Mouse (Mus musculus) heart, embryonic 15.5 days (tissue): ENCODE measurements around the gene Fam155a. TPM values are rescaled to one million over a fixed set of nuclear protein-coding genes. Genes with fewer than 3 reads are reported as not detected.

Source experiments
- ATAC-seq: fragments of 200-750 bp; cut with Nextera tagmentation; replicated peaks from 2 replicates; pipeline ENCODE4 v1.8.0; 2017; ENCODE audit warnings: low read depth, moderate TSS enrichment; ENCODE audit not compliant: insufficient number of reproducible peaks, insufficient read depth, low FRiP score
- H3K27ac ChIP-seq: fragments of 300-500 bp; sonication (generic); 2 replicates; pipeline ENCODE4 v1.5.1; 2015; ENCODE audit warnings: mild to moderate bottlenecking, inconsistent platforms
- H3K27me3 ChIP-seq: fragments of 300-500 bp; sonication (generic); 2 replicates; pipeline ENCODE4 v1.6.1; 2015; ENCODE audit warnings: inconsistent platforms
- H3K36me3 ChIP-seq: fragments of 300-500 bp; sonication (generic); 2 replicates; pipeline ENCODE4 v1.6.1; 2015; ENCODE audit warnings: mild to moderate bottlenecking, inconsistent platforms
- H3K4me1 ChIP-seq: fragments of 300-500 bp; sonication (generic); replicated peaks from 2 replicates; pipeline ENCODE4 v1.6.1; 2015; ENCODE audit warnings: inconsistent platforms
- H3K4me2 ChIP-seq: fragments of 300-500 bp; sonication (generic); 2 replicates; pipeline ENCODE4 v1.6.1; 2015; ENCODE audit warnings: inconsistent platforms, mild to moderate bottlenecking, moderate library complexity
- H3K4me3 ChIP-seq: fragments of 300-500 bp; sonication (generic); 2 replicates; pipeline ENCODE4 v1.5.1; 2015; ENCODE audit warnings: mild to moderate bottlenecking, inconsistent platforms
- H3K9ac ChIP-seq: fragments of 300-500 bp; sonication (generic); 2 replicates; pipeline ENCODE4 v1.6.1; 2015; ENCODE audit warnings: mild to moderate bottlenecking, inconsistent platforms
- H3K9me3 ChIP-seq: fragments of 300-500 bp; sonication (generic); replicated peaks from 2 replicates; pipeline ENCODE4 v1.6.1; 2016; ENCODE audit warnings: inconsistent platforms
- WGBS: fragments of 180-500 bp; shearing (Covaris S2); methylation state at CpG from one replicate; pipeline ENCODE4 v1.1.7; 2015; ENCODE audit warnings: mixed read lengths; 5-methylcytosine and 5-hydroxymethylcytosine counted together
- polyA plus RNA-seq: library from polyadenylated mRNA; unstranded; fragments of >200 nt; fragmentation: Nextera tagmentation; extraction: Ambion mirVana; gene quantifications from 2 replicates; pipeline ENCODE4 v1.2.1, GENCODE M21; 2015

Gene Fam155a
- polyA plus RNA-seq, 1 experiment from 2014 or later: 0.05 TPM

DNA sequence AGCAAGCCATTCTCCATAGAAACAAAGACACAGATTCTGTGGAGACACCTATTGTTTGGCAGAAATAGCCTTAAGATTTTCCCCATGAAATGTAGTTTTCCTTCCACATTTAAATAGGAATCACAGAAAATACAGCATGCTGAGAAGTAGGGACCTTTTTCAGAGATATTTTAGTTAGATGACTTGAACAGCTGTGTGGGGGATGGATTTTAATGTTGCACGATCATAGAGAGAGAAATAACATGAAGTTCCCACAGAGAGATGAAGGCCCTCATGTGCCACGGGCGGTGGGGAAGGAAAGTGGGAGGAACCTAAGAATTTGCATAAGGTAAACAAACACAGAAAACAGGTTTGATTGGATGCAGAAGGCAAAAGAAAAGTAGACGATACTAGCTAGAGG is 518.0 kb downstream of the Fam155a start:
- H3K4me1 ChIP-seq: no peaks in the 10 kb centered on the region
- H3K4me2 ChIP-seq: no peak overlapping the region
- H3K9ac ChIP-seq: no peak overlapping the region
- no peak for ATAC-seq
- no peak overlapping the region for H3K4me3 ChIP-seq
- no peaks in the 10 kb centered on the region for H3K9me3 ChIP-seq
- no peak overlapping the region for H3K27ac ChIP-seq
- no peaks in the 10 kb centered on the region for H3K36me3 ChIP-seq
- WGBS: 65% methylated on average over 4 of the region's 4 CpGs
- no peaks in the 10 kb centered on the region for H3K27me3 ChIP-seq

- WGBS: 65% methylated on average over 17 of the region's 17 CpGs
- no peak for ATAC-seq
Measured at GRCm38 (mm10) chr8:9248109-9248821, 522.7 kb downstream of the Fam155a start.

GRCm38 (mm10) chr8:9245994-9246393 is 525.0 kb downstream of the Fam155a start:
- Histone ChIP-seq H3K4me2 (no peak overlapping the region), H3K27ac (no peak overlapping the region), H3K9me3 (no peaks in the 10 kb centered on the region), H3K9ac (no peak overlapping the region), H3K4me1 (no peaks in the 10 kb centered on the region), H3K36me3 (no peaks in the 10 kb centered on the region), H3K4me3 (no peak overlapping the region), H3K27me3 (no peaks in the 10 kb centered on the region)
- ATAC-seq: no peak
- whole genome bisulfite sequencing: 46% methylated on average over 5 of the region's 5 CpGs

More at GRCm38 (mm10) chr8:9248109-9248821, 522.7 kb downstream of the Fam155a start:
- no peak overlapping the region for H3K27ac ChIP-seq
- no peaks in the 10 kb centered on the region for H3K9me3 ChIP-seq
- no peak overlapping the region for H3K9ac ChIP-seq
- no peaks in the 10 kb centered on the region for H3K36me3 ChIP-seq
- H3K4me3 ChIP-seq: no peak overlapping the region
- H3K4me2 ChIP-seq: no peak overlapping the region
- H3K27me3 ChIP-seq: no peaks in the 10 kb centered on the region
- no peaks in the 10 kb centered on the region for H3K4me1 ChIP-seq

DNA sequence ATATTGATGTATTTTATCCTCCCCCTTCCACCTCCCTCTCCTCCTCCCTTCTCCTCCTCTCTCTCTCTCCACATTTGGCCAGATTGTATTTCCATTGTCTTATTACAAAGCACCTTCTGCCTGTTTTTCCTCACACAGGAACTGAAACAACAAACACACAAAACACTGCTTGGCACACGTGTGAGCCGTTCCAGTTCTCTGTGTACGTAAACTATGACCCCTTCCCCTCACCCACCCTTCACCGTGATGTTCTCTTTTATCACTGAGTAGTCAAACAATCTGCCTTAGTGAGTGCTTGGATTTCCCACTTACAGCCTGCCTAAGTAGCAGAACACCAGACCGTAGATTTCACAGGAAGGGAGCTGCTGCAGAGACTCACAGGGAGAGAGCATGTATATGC is 530.0 kb downstream of the Fam155a start:
- H3K36me3 ChIP-seq: no peaks in the 10 kb centered on the region
- ATAC-seq: no peak
- H3K4me2 ChIP-seq: no peak overlapping the region
- H3K9ac ChIP-seq: no peak overlapping the region
- H3K27ac ChIP-seq: no peak overlapping the region
- 20% methylated on average over 5 of the region's 5 CpGs for WGBS
- no peak overlapping the region for H3K4me3 ChIP-seq
- H3K27me3 ChIP-seq: no peaks in the 10 kb centered on the region
- no peaks in the 10 kb centered on the region for H3K9me3 ChIP-seq
- no peaks in the 10 kb centered on the region for H3K4me1 ChIP-seq

DNA sequence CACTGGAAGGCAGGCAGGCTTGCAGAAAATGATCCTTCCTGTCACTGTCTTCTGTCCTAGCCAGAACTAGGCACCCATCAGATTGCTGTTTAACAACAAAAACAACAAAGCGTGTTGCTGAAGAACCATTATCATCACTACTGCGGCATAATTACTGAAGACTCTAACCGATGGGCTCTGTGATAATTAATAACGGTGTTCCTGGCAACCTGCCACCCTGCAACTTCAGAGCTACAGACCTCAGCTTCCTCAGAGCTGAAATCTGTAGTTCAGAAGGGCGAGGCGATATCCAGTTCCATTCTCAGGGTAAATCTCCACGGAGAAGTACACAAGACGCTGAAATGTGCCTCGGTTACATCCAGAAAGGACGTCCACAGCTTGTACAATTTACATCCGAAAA is 531.2 kb downstream of the Fam155a start:
- H3K9ac ChIP-seq: no peak overlapping the region
- no peak for ATAC-seq

DNA sequence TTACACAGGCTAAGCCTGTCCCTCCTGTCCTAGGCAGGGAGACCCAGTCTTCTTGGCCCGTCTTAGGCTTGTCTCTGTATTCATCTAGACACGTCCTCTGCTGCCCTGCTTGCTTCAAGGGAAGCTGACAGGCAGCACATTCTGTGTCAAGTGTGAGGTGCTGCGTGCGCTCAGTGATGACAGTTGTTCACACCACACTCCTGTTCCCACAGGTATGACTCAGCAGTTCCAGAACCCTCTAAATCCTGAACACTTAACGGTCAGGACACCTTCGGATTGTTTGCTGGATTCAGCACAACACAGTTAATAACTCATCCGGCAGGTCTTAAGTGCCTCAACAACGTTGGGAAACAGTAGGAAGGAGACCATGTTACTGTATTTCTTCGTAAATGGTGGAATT is 532.0 kb downstream of the Fam155a start:
- ATAC-seq: no peak
- H3K9me3 ChIP-seq: no peaks in the 10 kb centered on the region
- 46% methylated on average over 9 of the region's 9 CpGs for WGBS

More for the DNA sequence above, 531.2 kb downstream of the Fam155a start:
- Histone ChIP-seq H3K4me1 (no peaks in the 10 kb centered on the region), H3K27ac (no peak overlapping the region), H3K4me2 (no peak overlapping the region), H3K27me3 (no peaks in the 10 kb centered on the region), H3K9me3 (no peaks in the 10 kb centered on the region), H3K36me3 (no peaks in the 10 kb centered on the region), H3K4me3 (no peak overlapping the region)
- WGBS: 48% methylated on average over 11 of the region's 11 CpGs

GRCm38 (mm10) chr8:9233326-9233919 is 537.5 kb downstream of the Fam155a start:
- no peak overlapping the region for H3K9ac ChIP-seq
- no peak overlapping the region for H3K4me2 ChIP-seq
- H3K27me3 ChIP-seq: no peaks in the 10 kb centered on the region
- no peaks in the 10 kb centered on the region; the same call in 1 of the 2 replicates for H3K4me1 ChIP-seq
- no peak for ATAC-seq
- H3K27ac ChIP-seq: no peak overlapping the region
- no peaks in the 10 kb centered on the region for H3K36me3 ChIP-seq
- WGBS: 7% methylated on average over 12 of the region's 12 CpGs
- no peaks in the 10 kb centered on the region for H3K9me3 ChIP-seq
- H3K4me3 ChIP-seq: no peak overlapping the region

More for the DNA sequence above, 532.0 kb downstream of the Fam155a start:
- Histone ChIP-seq H3K27ac (no peak overlapping the region), H3K4me2 (no peak overlapping the region), H3K27me3 (no peaks in the 10 kb centered on the region), H3K4me1 (no peaks in the 10 kb centered on the region), H3K4me3 (no peak overlapping the region), H3K9ac (no peak overlapping the region), H3K36me3 (no peaks in the 10 kb centered on the region)

GRCm38 (mm10) chr8:9227779-9228464 is 543.0 kb downstream of the Fam155a start:
- H3K4me1 ChIP-seq: no peaks in the 10 kb centered on the region
- no peaks in the 10 kb centered on the region for H3K36me3 ChIP-seq
- H3K9me3 ChIP-seq: no peaks in the 10 kb centered on the region
- H3K27ac ChIP-seq: no peak overlapping the region
- no peaks in the 10 kb centered on the region for H3K27me3 ChIP-seq
- ATAC-seq: no peak
- H3K9ac ChIP-seq: no peak overlapping the region
- no peak overlapping the region for H3K4me3 ChIP-seq
- 41% methylated on average over 19 of the region's 19 CpGs for WGBS
- H3K4me2 ChIP-seq: no peak overlapping the region

DNA sequence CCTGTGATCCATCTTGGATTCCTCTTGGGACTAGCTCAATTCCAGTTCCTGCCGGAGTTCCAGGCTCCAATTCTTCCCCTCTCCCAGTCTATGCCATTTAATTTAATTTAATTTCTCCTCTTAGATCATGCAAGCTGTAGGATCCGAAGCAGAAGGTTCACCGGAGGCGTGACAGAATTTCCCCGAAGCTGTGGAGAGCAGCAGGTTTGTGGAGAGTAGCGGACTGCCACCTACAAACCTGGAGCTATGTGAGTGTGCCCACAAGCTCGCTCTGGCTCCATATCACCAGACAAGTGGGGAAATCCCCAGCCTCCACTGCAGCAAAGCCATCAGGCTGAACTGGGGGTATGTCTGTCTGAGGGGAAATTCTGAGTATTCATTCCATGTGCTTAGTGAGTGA is 544.2 kb downstream of the Fam155a start:
- 79% methylated on average over 7 of the region's 7 CpGs for WGBS
- ATAC-seq: no peak

GRCm38 (mm10) chr8:9211751-9212150 is 559.2 kb downstream of the Fam155a start:
- no peak overlapping the region for H3K4me3 ChIP-seq
- no peak overlapping the region for H3K27ac ChIP-seq
- no peak for ATAC-seq
- no peaks in the 10 kb centered on the region for H3K36me3 ChIP-seq
- H3K9me3 ChIP-seq: no peaks in the 10 kb centered on the region
- H3K4me2 ChIP-seq: no peak overlapping the region
- no peaks in the 10 kb centered on the region for H3K27me3 ChIP-seq
- no peaks in the 10 kb centered on the region for H3K4me1 ChIP-seq
- 56% methylated on average over 4 of the region's 4 CpGs for WGBS
- no peak overlapping the region for H3K9ac ChIP-seq

More for the DNA sequence above, 544.2 kb downstream of the Fam155a start:
- H3K27me3 ChIP-seq: no peaks in the 10 kb centered on the region
- no peaks in the 10 kb centered on the region for H3K9me3 ChIP-seq
- no peaks in the 10 kb centered on the region for H3K36me3 ChIP-seq
- no peaks in the 10 kb centered on the region for H3K4me1 ChIP-seq
- no peak overlapping the region for H3K4me2 ChIP-seq
- no peak overlapping the region for H3K27ac ChIP-seq
- no peak overlapping the region for H3K9ac ChIP-seq
- no peak overlapping the region for H3K4me3 ChIP-seq

DNA sequence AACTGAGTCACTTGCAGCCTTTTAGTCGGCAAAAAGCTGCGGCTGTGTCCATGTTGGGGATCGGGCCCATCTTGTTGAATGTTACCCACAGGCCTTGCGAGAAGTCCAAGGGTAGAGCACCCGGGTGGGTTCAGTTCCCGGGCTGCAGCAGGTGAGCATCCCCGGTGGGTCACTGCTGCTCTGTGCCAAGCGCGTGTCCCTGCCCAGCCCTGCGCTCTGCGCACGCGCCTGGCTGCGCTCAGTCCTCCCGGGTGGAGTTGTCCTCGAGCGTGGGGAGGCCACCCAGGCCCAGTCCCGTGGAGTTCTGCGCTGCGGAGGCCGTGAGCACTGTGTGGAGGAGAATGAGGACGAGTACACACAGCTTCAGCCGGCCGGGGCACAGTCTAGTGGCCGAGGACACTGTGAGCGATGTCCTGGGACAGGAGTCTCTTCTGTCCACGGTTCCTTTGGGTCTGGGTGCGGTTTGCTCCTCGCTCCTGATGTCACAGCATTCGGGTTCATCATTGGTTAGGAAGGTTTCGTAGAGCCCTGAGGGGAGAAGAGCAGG is 563.4 kb downstream of the Fam155a start:
- H3K4me3 ChIP-seq: no peak overlapping the region
- H3K27ac ChIP-seq: no peak overlapping the region
- 87% methylated on average over 31 of the region's 31 CpGs for WGBS
- no peaks in the 10 kb centered on the region for H3K27me3 ChIP-seq
- no peaks in the 10 kb centered on the region for H3K9me3 ChIP-seq
- H3K4me2 ChIP-seq: no peak overlapping the region
- H3K9ac ChIP-seq: no peak overlapping the region
- no peak for ATAC-seq
- H3K36me3 ChIP-seq: no peaks in the 10 kb centered on the region
- no peaks in the 10 kb centered on the region for H3K4me1 ChIP-seq
